In the genomic region with DNA sequence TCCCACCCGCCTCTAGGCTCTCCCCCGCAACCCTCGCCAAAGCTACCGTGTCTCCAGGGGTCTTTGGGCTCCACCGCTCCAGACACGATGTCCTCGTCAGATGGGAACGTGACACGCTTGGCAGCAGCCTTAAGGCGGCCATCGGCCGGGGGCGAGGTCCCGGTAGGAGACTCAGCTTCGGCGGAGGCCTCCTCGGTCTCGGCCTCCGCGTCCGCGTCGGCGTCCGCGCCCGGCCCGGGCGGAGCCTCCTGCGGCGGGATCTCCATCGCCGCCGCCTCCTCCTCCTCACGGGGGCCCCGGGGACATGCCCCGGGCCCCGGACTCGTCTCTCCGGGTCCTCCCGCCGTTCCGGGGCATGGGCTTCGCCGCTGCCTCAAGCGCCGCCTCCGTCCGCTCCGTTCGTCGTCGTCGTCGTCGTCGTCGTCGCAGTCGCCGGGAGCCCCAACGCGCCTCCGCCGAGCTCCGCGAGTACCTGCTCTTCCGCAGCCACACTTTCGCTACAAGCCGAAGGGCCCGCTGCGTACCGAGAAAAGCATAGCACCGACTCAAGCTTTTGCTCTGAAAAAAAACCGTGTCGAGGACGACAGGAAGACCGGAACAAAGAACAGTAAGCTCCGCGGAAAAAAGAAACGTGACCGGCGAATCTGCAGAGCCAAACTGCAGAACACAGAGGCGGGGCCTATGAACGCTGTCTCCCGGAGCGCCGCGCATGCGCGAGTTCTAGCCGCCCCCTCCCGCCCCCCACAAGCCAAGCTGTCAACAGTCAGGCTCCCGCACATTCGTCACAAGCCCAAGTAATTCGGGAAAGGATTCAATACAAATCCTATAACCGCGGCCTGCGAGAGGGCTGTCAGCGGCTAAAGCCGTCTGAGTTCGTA, we compare ENCODE assay signal across 8 mouse cellular contexts. TPM values are rescaled to one million over a fixed set of nuclear protein-coding genes. Genes with fewer than 3 reads are reported as not detected.
A peak's percentile ranks its signal among the peaks of the same experiment; 100 is the strongest.
DNase-seq lines count a peak whose midpoint lies in the region; ATAC-seq and TF ChIP-seq lines count a peak whose summit lies in the region.

No protein-coding gene starts in this region.

- peak; percentile 86 for DNase-seq in MEL-GATA-1-ER (ENCODE audit: extremely low read depth, low read depth)
- DNase-seq in cerebellum, adult 2 months, result peak; percentile 89 to 94
- DNase-seq in forebrain, postnatal 0 days, result peak; percentile 98
- peak; percentile 93 for DNase-seq in heart, postnatal 4 days
- peak; percentile 73 to 86 for DNase-seq in layer of hippocampus, adult 8-10 months (ENCODE audit: low spot score in 2 of 2)
- DNase-seq in lung, embryonic 14.5 days, result peak; percentile 97
- DNase-seq in testis, postnatal 14 days (ENCODE audit: low spot score), result peak; percentile 91

- ATAC-seq in forebrain, postnatal 0 days, result peak; percentile 96
- ATAC-seq in lung, embryonic 14.5 days (ENCODE audit: insufficient read depth), result peak; percentile 88
- ATAC-seq in neutrophil, adult 5-6 weeks (ENCODE audit: extremely low read depth, insufficient number of reproducible peaks, low FRiP score, poor library complexity, severe bottlenecking), result peak; percentile 71

- H3K9ac ChIP-seq in forebrain, postnatal 0 days, result peak overlapping the region; percentile 97
- peak overlapping the region; percentile 95 for H3K9ac ChIP-seq in lung, embryonic 14.5 days

- TF ChIP-seq CTCF in cerebellum, adult 2 months (IDR thresholded peaks at IDR 0.05; ENCODE audit: borderline replicate concordance, insufficient read depth, low read depth, low read length), result no peak
- TF ChIP-seq CTCF in forebrain, postnatal 0 days (IDR thresholded peaks at IDR 0.05; ENCODE audit: low read depth), result no peak
- no peak for TF ChIP-seq CTCF in lung, embryonic 14.5 days (IDR thresholded peaks at IDR 0.05; ENCODE audit: low read depth)

- peak overlapping the region; percentile 91 for H3K4me2 ChIP-seq in forebrain, postnatal 0 days (ENCODE audit: low read depth)
- H3K4me2 ChIP-seq in lung, embryonic 14.5 days, result peak overlapping the region; percentile 99

- peak; percentile 30; the same call in 1 of the 2 replicates for TF ChIP-seq POLR2A in cerebellum, adult 2 months (IDR thresholded peaks at IDR 0.05; ENCODE audit: borderline replicate concordance, insufficient read depth, low read length)

- peak overlapping the region; percentile 97 for H3K27ac ChIP-seq in cerebellum, adult 2 months (ENCODE audit: insufficient read depth, low read length)
- peak overlapping the region; percentile 99 for H3K27ac ChIP-seq in forebrain, postnatal 0 days (ENCODE audit: low read depth, low read length)
- peak overlapping the region; percentile 92 for H3K27ac ChIP-seq in lung, embryonic 14.5 days (ENCODE audit: low read depth)

- peak overlapping the region; percentile 91 for H3K4me3 ChIP-seq in cerebellum, adult 2 months (replicated peaks; ENCODE audit: insufficient read depth, low read depth, low read length)
- peak overlapping the region; percentile 76 for H3K4me3 ChIP-seq in forebrain, postnatal 0 days (ENCODE audit: low read depth, low read length)
- H3K4me3 ChIP-seq in lung, embryonic 14.5 days (ENCODE audit: low read depth, low read length), result peak overlapping the region; percentile 88

- peaks cover 27% of the 10 kb centered on the region for H3K4me1 ChIP-seq in cerebellum, adult 2 months (ENCODE audit: control insufficient read depth, insufficient read depth, low read length)
- peaks cover 26% of the 10 kb centered on the region; the same call in 1 of the 2 replicates for H3K4me1 ChIP-seq in forebrain, postnatal 0 days (ENCODE audit: insufficient read depth)
- peaks cover 5% of the 10 kb centered on the region; the same call in 1 of the 2 replicates for H3K4me1 ChIP-seq in lung, embryonic 14.5 days (ENCODE audit: insufficient read depth)

- no peaks in the 10 kb centered on the region for H3K9me3 ChIP-seq in forebrain, postnatal 0 days (ENCODE audit: low read length)
- H3K9me3 ChIP-seq in lung, embryonic 14.5 days (ENCODE audit: low read depth, low read length), result no peaks in the 10 kb centered on the region; the same call in 1 of the 2 replicates

- H3K27me3 ChIP-seq in cerebellum, adult 2 months (ENCODE audit: control insufficient read depth, insufficient read depth, low read length), result no peaks in the 10 kb centered on the region
- no peaks in the 10 kb centered on the region for H3K27me3 ChIP-seq in forebrain, postnatal 0 days (ENCODE audit: insufficient read depth, low read length)
- no peaks in the 10 kb centered on the region for H3K27me3 ChIP-seq in lung, embryonic 14.5 days (ENCODE audit: insufficient read depth, low read length)

- peaks cover 17% of the 10 kb centered on the region for H3K36me3 ChIP-seq in forebrain, postnatal 0 days (ENCODE audit: insufficient read depth)
- H3K36me3 ChIP-seq in lung, embryonic 14.5 days (ENCODE audit: insufficient read depth), result peaks cover 24% of the 10 kb centered on the region

- under 1% methylated on average over 100 of the region's 102 CpGs for WGBS in cerebellum, adult 2 months
- under 1% methylated on average over 100 of the region's 102 CpGs for WGBS in forebrain, postnatal 0 days
- WGBS in lung, embryonic 14.5 days, result under 1% methylated on average over 102 of the region's 102 CpGs

RNA-seq across cellular contexts. Expression of a gene that starts 0.9 kb away (rescaled TPM):
- 134 and 136 TPM in 2 replicates for polyA plus RNA-seq in cerebellum, adult 2 months (2012; rRNA removed)
- total RNA-seq in forebrain, postnatal 0 days (2014; rRNA removed), result 86.4 and 87.8 TPM in 2 replicates
- 23.4 and 27.2 TPM in 2 replicates for polyA plus RNA-seq in forebrain, postnatal 0 days (2015; fragmentation: Nextera tagmentation; extraction: Ambion mirVana)
- 10 to 100 TPM; 45.4 to 45.6 TPM for total RNA-seq in heart, postnatal 4 days (2021)
- total RNA-seq in layer of hippocampus, adult 8-10 months (2022), result 100 to 1,000 TPM in 2 of 4 experiments, 10 to 100 TPM in 2; 97.7 to 120 (median 108) TPM
- polyA plus RNA-seq in lung, embryonic 14.5 days (2014; fragmentation: Nextera tagmentation; extraction: Ambion mirVana), result 4.7 and 6.2 TPM in 2 replicates
- 29.9 and 31.1 TPM in 2 replicates for total RNA-seq in neutrophil, adult 5-6 weeks (2017)

RNA-seq across cellular contexts. Expression of a gene that starts 15.1 kb away (rescaled TPM):
- polyA plus RNA-seq in cerebellum, adult 2 months (2012; rRNA removed), result 3.4 and 4.0 TPM in 2 replicates
- 0.31 and 1.2 TPM in 2 replicates for total RNA-seq in forebrain, postnatal 0 days (2014; rRNA removed)
- polyA plus RNA-seq in forebrain, postnatal 0 days (2015; fragmentation: Nextera tagmentation; extraction: Ambion mirVana), result 0.09 and 0.16 TPM in 2 replicates
- total RNA-seq in heart, postnatal 4 days (2021), result under 1 TPM in 1 of 2 experiments, not detected in 1; 0.17 TPM
- 1 to 10 TPM in 2 of 4 experiments, under 1 TPM in 2; 0.90 to 1.3 (median 1.0) TPM for total RNA-seq in layer of hippocampus, adult 8-10 months (2022)
- 0.27 and 0.38 TPM in 2 replicates for polyA plus RNA-seq in lung, embryonic 14.5 days (2014; fragmentation: Nextera tagmentation; extraction: Ambion mirVana)
- total RNA-seq in neutrophil, adult 5-6 weeks (2017), result 8.7 and 11.6 TPM in 2 replicates

RNA-seq across cellular contexts. Expression of a gene that starts 15.4 kb away (rescaled TPM):
- 86.1 and 87.2 TPM in 2 replicates for polyA plus RNA-seq in cerebellum, adult 2 months (2012; rRNA removed)
- total RNA-seq in forebrain, postnatal 0 days (2014; rRNA removed), result 38.2 and 56.4 TPM in 2 replicates
- 145 and 148 TPM in 2 replicates for polyA plus RNA-seq in forebrain, postnatal 0 days (2015; fragmentation: Nextera tagmentation; extraction: Ambion mirVana)
- 10 to 100 TPM; 55.3 to 61.1 TPM for total RNA-seq in heart, postnatal 4 days (2021)
- total RNA-seq in layer of hippocampus, adult 8-10 months (2022), result 10 to 100 TPM; 43.4 to 54.4 (median 49.2) TPM
- polyA plus RNA-seq in lung, embryonic 14.5 days (2014; fragmentation: Nextera tagmentation; extraction: Ambion mirVana), result 180 and 183 TPM in 2 replicates
- 44.1 and 49.8 TPM in 2 replicates for total RNA-seq in neutrophil, adult 5-6 weeks (2017)

RNA-seq across cellular contexts. Expression of a gene that starts 42.3 kb away (rescaled TPM):
- polyA plus RNA-seq in cerebellum, adult 2 months (2012; rRNA removed), result 151 and 152 TPM in 2 replicates
- 56.0 and 89.0 TPM in 2 replicates for total RNA-seq in forebrain, postnatal 0 days (2014; rRNA removed)
- polyA plus RNA-seq in forebrain, postnatal 0 days (2015; fragmentation: Nextera tagmentation; extraction: Ambion mirVana), result 50.1 and 56.8 TPM in 2 replicates
- total RNA-seq in heart, postnatal 4 days (2021), result 10 to 100 TPM; 33.0 to 33.7 TPM
- 100 to 1,000 TPM in 2 of 4 experiments, 10 to 100 TPM in 2; 96.9 to 109 (median 101) TPM for total RNA-seq in layer of hippocampus, adult 8-10 months (2022)
- 46.9 and 51.5 TPM in 2 replicates for polyA plus RNA-seq in lung, embryonic 14.5 days (2014; fragmentation: Nextera tagmentation; extraction: Ambion mirVana)
- total RNA-seq in neutrophil, adult 5-6 weeks (2017), result 97.9 and 108 TPM in 2 replicates

RNA-seq across cellular contexts. Expression of a gene that starts 44.4 kb away (rescaled TPM):
- 1.3 and 1.8 TPM in 2 replicates for polyA plus RNA-seq in cerebellum, adult 2 months (2012; rRNA removed)
- 2.0 and 3.4 TPM in 2 replicates for total RNA-seq in forebrain, postnatal 0 days (2014; rRNA removed)
- 1.1 and 2.3 TPM in 2 replicates for polyA plus RNA-seq in forebrain, postnatal 0 days (2015; fragmentation: Nextera tagmentation; extraction: Ambion mirVana)
- total RNA-seq in heart, postnatal 4 days (2021), result not detected
- under 1 TPM; 0.39 to 0.86 (median 0.77) TPM for total RNA-seq in layer of hippocampus, adult 8-10 months (2022)
- polyA plus RNA-seq in lung, embryonic 14.5 days (2014; fragmentation: Nextera tagmentation; extraction: Ambion mirVana), result 0.11 TPM in 2 replicates
- total RNA-seq in neutrophil, adult 5-6 weeks (2017), result not detected in 2 replicates

Comparison
In these comparisons a context has a peak if more than half of its experiments do, and no peak if none do; other contexts are left out.
1. Peak in every context shown above with its lines: DNase-seq, ATAC-seq, H3K4me3 ChIP-seq and H3K27ac ChIP-seq.